Mouse (Mus musculus): ENCODE results near the gene Uqcc1. TPM values are rescaled to one million over a fixed set of nuclear protein-coding genes. Genes with fewer than 3 reads are reported as not detected.

Uqcc1 gene
- total and polyA plus RNA-seq, 3 experiments = 4.2 to 35.8 (median 29.9) TPM

- Histone ChIP-seq H3K36me3 (replicated peaks) (peaks cover 77% of the 10 kb centered on the region), H3K4me1 (ENCODE audit: insufficient read depth, low read depth, low read length) (peaks cover 68% of the 10 kb centered on the region)
- TF ChIP-seq GATA2 (IDR thresholded peaks at IDR 0.05; ENCODE audit: borderline replicate concordance, low read depth, low read length) (no peak), GATA1 (IDR thresholded peaks at IDR 0.05; ENCODE audit: borderline replicate concordance, low read length) (no peak), TAL1 (conservative IDR thresholded peaks at IDR 0.05; ENCODE audit: low read depth, low read length) (no peak), POLR2AphosphoS5 (IDR thresholded peaks at IDR 0.05; ENCODE audit: insufficient replicate concordance, low read depth, low read length) (no peak), CTCF (IDR thresholded peaks at IDR 0.05; ENCODE audit: low read depth, low read length) (no peak)
These were observed 109.3 kb downstream of the Uqcc1 start for GRCm38 (mm10) chr2:155820779-155821178.

DNA sequence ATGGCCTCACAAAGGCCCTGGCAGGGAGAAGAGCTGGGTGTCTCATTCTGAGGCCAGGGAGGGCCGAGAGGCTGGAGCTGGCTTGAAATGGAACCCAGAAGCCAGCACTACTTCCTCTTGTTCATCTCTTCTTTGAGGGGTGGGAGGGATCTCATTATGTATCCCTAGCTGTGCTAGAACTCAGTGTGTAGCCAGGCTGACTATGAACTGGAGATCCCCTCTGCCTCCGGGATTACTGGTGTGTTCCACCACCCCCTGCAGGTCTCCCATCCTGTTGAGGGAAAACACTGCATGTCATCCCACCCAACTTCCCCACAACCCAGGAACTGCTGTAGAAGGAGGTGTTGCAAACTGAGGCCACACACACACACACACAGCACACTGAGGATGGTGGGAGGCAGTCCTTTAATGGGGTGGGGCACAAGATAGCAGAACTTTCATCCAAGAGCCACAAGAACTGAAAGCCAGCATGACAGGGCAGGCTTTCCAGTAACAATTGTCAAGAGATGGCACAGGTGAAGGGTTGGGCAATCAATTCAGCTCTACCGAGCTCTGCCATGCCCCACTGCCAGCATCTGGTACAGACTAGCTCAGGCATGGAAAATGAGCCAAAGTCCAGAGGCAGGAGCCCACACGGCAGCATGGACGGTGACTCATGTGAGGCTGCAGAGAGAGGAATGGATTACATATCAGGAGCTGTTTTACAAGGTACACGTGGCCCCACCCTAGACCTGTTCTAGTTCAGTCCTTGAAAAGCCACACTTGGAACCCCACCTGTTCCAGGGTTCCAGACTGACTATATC, 110.5 kb downstream of the Uqcc1 start:
- no peak for ATAC-seq (ENCODE audit: extremely low read depth, insufficient number of reproducible peaks, low FRiP score, poor library complexity, severe bottlenecking)
- Histone ChIP-seq H3K4me1 (ENCODE audit: insufficient read depth, low read depth, low read length) (peaks cover 66% of the 10 kb centered on the region), H3K4me3 (ENCODE audit: low read depth, low read length) (peak overlapping the region; percentile 91; the same call in 1 of the 2 replicates), H3K36me3 (replicated peaks) (peaks cover 74% of the 10 kb centered on the region), H3K9me3 (replicated peaks) (no peaks in the 10 kb centered on the region), H3K27me3 (ENCODE audit: insufficient read depth, low read length) (peaks cover 7% of the 10 kb centered on the region; the same call in 1 of the 2 replicates)
- DNase-seq (ENCODE audit: low spot score) = no peak
- no peak for TF ChIP-seq CTCF (IDR thresholded peaks at IDR 0.05; ENCODE audit: low read depth, low read length)
- no peak for TF ChIP-seq GATA1 (IDR thresholded peaks at IDR 0.05; ENCODE audit: borderline replicate concordance, low read length)
- TF ChIP-seq TAL1 (conservative IDR thresholded peaks at IDR 0.05; ENCODE audit: low read depth, low read length) = no peak

More at GRCm38 (mm10) chr2:155820779-155821178, 109.3 kb downstream of the Uqcc1 start:
- no peak for ATAC-seq (ENCODE audit: extremely low read depth, insufficient number of reproducible peaks, low FRiP score, poor library complexity, severe bottlenecking)
- Histone ChIP-seq H3K27me3 (ENCODE audit: insufficient read depth, low read length) (peaks cover 1% of the 10 kb centered on the region; the same call in 1 of the 2 replicates), H3K9me3 (replicated peaks) (no peaks in the 10 kb centered on the region), H3K4me3 (ENCODE audit: low read depth, low read length) (no peak overlapping the region)
- no peak for DNase-seq (ENCODE audit: low spot score)

GRCm38 (mm10) chr2:155819392-155819448, 110.9 kb downstream of the Uqcc1 start, which contains the start of gene BC029722:
Gene BC029722 (minus strand): TSS chr2:155819426.
- ATAC-seq (ENCODE audit: extremely low read depth, insufficient number of reproducible peaks, low FRiP score, poor library complexity, severe bottlenecking) = no peak
- H3K9me3 ChIP-seq (replicated peaks) = no peaks in the 10 kb centered on the region

DNA sequence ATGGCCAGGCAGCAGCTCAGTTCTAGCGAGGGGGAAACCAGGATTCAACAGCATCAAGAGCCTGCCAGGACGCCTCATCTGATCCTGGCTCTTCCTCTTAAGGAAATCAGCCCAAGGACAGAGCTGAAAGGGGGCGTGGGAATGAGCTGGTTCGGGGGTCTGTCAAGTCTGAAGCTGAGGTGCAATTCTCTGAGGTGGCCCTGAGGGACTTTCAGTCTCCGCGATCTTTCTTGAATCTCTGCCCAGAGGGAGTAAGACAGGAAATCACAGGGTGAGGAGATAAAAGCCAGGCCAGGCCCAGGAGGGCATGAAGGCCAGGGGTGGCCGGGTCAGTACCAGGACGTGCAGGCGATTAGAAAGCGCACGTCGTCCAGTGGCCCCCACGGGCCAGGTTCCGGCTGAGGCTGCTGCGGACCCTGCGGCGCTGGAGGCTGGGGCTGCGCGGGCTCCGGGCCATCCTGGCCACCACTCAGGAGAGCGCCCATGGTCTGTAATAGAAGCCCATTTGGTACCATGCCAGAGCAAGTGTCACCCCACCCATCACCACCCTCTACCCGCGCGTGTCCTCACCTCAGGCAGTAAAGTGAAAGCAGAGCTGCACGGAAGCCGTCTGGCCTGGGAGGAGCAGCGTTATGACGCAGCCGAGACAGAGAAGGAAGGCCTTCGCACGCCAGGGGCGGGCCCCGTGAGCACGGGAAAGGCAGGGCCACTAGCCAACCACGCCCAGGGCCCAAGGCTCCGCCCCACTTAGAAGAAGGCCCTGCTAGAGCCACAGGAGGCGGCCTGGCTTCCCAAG, 111.3 kb downstream of the Uqcc1 start:
- ATAC-seq (ENCODE audit: extremely low read depth, insufficient number of reproducible peaks, low FRiP score, poor library complexity, severe bottlenecking) (peak; percentile 89), DNase-seq (ENCODE audit: low spot score) (peak; percentile 89)
- H3K36me3 ChIP-seq (replicated peaks) = peaks cover 68% of the 10 kb centered on the region
- peaks cover 61% of the 10 kb centered on the region for H3K4me1 ChIP-seq (ENCODE audit: insufficient read depth, low read depth, low read length)
- TF ChIP-seq POLR2AphosphoS5 (IDR thresholded peaks at IDR 0.05; ENCODE audit: insufficient replicate concordance, low read depth, low read length) (no peak), TAL1 (conservative IDR thresholded peaks at IDR 0.05; ENCODE audit: low read depth, low read length) (no peak), GATA1 (IDR thresholded peaks at IDR 0.05; ENCODE audit: borderline replicate concordance, low read length) (no peak), CTCF (IDR thresholded peaks at IDR 0.05; ENCODE audit: low read depth, low read length) (no peak), GATA2 (IDR thresholded peaks at IDR 0.05; ENCODE audit: borderline replicate concordance, low read depth, low read length) (no peak)
- no peaks in the 10 kb centered on the region for H3K9me3 ChIP-seq (replicated peaks)
- peak overlapping the region; percentile 91 for H3K4me3 ChIP-seq (ENCODE audit: low read depth, low read length)
- peaks cover 10% of the 10 kb centered on the region for H3K27me3 ChIP-seq (ENCODE audit: insufficient read depth, low read length)

More at GRCm38 (mm10) chr2:155819392-155819448, 110.9 kb downstream of the Uqcc1 start, which contains the start of gene BC029722:
- no peak for TF ChIP-seq TAL1 (conservative IDR thresholded peaks at IDR 0.05; ENCODE audit: low read depth, low read length)
- TF ChIP-seq POLR2AphosphoS5 (IDR thresholded peaks at IDR 0.05; ENCODE audit: insufficient replicate concordance, low read depth, low read length) = no peak
- no peak for TF ChIP-seq GATA2 (IDR thresholded peaks at IDR 0.05; ENCODE audit: borderline replicate concordance, low read depth, low read length)
- no peak for TF ChIP-seq GATA1 (IDR thresholded peaks at IDR 0.05; ENCODE audit: borderline replicate concordance, low read length)
- TF ChIP-seq CTCF (IDR thresholded peaks at IDR 0.05; ENCODE audit: low read depth, low read length) = no peak
- Histone ChIP-seq H3K27me3 (ENCODE audit: insufficient read depth, low read length) (peaks cover 7% of the 10 kb centered on the region; the same call in 1 of the 2 replicates), H3K4me3 (ENCODE audit: low read depth, low read length) (peak within 1 kb of the TSS; percentile 91), H3K4me1 (ENCODE audit: insufficient read depth, low read depth, low read length) (peaks cover 65% of the 10 kb centered on the region), H3K36me3 (replicated peaks) (peaks cover 73% of the 10 kb centered on the region)
- no peak for DNase-seq (ENCODE audit: low spot score)

DNA sequence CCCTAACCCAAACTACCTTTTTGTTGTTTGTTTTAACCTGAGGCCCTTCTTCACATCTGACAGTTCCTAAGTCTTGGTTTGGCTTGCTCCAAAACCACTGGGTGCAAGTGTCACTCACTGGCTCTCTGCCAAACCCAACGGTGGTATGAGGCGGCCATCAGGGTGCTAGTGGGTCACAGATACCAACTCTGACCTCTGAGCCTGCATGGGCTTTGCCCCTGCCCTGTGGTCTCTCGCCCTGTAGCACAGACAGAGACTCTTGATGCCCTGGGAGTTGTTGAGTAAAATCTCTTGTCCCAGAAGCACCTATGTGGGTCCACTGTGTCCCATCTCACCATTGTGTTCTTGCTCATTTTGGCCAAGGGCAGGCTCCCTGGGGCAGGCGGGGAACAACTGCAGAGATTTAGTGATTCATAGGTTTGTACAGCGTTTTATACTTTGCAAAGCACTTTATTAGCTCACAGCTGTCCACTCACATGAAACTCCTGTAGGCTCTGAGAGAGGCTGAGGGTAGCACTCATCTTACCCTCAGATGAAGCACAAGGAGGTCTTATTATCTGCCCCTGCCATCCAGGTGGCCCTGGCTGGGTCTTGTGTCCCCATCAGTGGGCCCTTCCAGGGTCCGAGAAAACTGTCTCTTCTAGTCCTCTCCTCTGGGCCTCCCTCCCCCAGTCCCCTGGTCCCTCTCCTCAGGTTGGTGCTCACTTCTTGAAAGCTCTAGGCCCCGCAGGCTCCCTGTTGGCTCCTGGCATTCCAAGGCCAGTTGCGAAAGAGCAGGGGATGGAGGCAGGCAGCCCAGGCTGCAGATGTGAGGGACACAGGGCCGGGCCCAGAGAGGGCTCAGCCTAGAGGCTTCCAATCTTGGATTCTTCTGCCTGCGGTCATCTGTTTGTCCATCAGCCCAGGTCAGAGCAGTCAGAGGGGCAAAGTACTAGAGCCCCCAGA, 112.5 kb downstream of the Uqcc1 start:
- H3K36me3 ChIP-seq (replicated peaks) = peaks cover 56% of the 10 kb centered on the region
- no peak for TF ChIP-seq POLR2AphosphoS5 (IDR thresholded peaks at IDR 0.05; ENCODE audit: insufficient replicate concordance, low read depth, low read length)
- no peak for TF ChIP-seq TAL1 (conservative IDR thresholded peaks at IDR 0.05; ENCODE audit: low read depth, low read length)
- TF ChIP-seq GATA2 (IDR thresholded peaks at IDR 0.05; ENCODE audit: borderline replicate concordance, low read depth, low read length) = no peak
- TF ChIP-seq GATA1 (IDR thresholded peaks at IDR 0.05; ENCODE audit: borderline replicate concordance, low read length) = no peak
- no peak for TF ChIP-seq CTCF (IDR thresholded peaks at IDR 0.05; ENCODE audit: low read depth, low read length)
- DNase-seq (ENCODE audit: low spot score) = no peak

More for the DNA sequence above, 112.5 kb downstream of the Uqcc1 start:
- Histone ChIP-seq H3K27me3 (ENCODE audit: insufficient read depth, low read length) (peaks cover 15% of the 10 kb centered on the region), H3K4me3 (ENCODE audit: low read depth, low read length) (peak overlapping the region; percentile 91; the same call in 1 of the 2 replicates), H3K9me3 (replicated peaks) (no peaks in the 10 kb centered on the region), H3K4me1 (ENCODE audit: insufficient read depth, low read depth, low read length) (peaks cover 50% of the 10 kb centered on the region)
- ATAC-seq (ENCODE audit: extremely low read depth, insufficient number of reproducible peaks, low FRiP score, poor library complexity, severe bottlenecking) = no peak

Measured in G1E (cell line).